Mouse (Mus musculus): Measurements from ENCODE around the gene Akap13.

DNA sequence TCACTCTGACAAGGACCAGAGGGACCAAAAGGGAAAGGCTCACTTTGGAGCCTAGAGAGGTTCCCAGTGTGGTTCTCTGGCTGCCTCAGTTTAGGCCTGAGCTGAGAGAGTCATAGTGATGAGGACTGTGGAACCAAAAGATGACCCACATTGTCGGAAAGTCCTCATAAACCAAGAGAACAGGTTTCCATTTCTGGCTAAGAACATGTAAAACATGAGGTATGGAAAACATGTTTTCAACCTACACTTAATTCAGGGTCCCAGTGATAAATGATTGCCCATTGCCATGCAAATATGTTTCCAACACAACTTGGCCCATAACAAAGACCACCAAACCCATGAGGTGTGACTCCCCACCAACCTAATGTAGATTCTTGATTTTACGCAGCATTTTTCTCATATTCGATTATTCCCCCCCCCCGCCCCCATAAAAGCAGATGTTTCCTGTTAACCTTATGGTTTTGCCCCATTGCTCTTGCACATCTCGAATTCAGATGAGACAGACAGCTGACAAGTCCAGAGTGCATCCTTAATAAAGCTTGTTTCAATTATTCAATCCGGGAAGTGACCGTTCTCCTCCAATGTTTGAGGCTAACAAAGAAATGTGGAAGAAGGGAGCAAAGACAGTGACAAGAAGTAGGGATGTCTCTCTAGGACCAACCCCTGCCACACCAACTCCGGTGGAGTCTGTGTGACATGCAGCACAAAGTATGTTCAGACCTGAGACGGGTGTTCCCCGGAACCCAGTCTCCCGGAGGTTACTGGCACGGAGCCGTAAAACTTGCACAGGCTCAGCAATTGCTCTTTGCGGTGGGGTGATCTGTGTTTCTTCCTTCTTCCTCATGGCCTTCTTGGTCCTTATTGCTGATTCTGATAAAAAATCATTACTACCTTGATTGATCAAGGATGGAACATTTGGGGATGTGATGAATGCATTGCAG, 330.3 kb downstream of the Akap13 start:
- TF ChIP-seq CTCF (IDR thresholded peaks at IDR 0.05), result no peak
- TF ChIP-seq POLR2A (IDR thresholded peaks at IDR 0.05; ENCODE audit: insufficient read depth, low read depth, low read length), result no peak
- no peak for TF ChIP-seq EP300 (IDR thresholded peaks at IDR 0.05; ENCODE audit: insufficient read depth, low read depth, low read length)

Data from heart, adult 2 months (tissue).